In the genomic region with DNA sequence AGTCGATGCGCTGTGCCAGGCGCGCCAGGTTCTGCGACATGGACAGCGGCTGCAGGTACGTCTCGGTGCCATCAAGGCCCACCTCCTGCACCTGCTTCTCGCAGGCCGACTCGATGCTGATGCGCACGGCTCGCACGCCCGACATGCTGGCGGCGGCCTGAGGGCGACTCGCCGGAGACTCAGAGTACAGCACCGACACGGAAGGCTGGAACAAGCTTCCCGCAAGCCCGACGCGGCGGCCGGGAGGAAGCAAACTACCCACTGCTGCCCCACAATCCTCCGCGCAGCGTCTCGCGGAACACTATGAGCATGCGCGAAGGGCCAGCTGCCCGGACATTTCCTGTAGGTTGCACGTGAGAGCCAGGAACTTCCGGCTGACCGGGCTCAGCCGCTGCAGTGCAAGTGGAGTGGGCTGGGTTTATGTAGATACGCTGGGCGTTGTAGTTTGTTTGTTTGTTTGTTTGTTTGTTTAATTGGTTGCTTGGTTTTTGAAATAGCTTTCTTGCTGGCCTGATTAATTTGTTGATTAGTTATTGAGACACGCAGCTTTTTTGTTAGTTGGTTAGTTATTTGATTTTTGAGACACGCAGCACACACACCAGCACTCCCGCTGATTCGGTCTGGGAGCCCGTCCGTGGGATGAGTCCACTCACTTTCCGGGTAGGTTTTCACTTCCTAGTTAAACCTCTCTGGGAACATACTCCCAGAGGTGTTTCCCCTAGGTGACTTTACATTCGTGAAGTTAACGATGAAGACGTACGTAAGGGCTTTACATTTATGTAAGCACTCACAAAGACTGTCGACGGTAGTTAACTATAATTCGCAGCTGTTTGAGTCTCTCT, we compare ENCODE assay signal across 8 mouse cellular contexts. TPM values are rescaled to one million over a fixed set of nuclear protein-coding genes. Genes with fewer than 3 reads are reported as not detected.
DNase-seq lines count a peak whose midpoint lies in the region; ATAC-seq and TF ChIP-seq lines count a peak whose summit lies in the region.

Gene Med17, minus strand, starts transcription at position 283 of the 842 bp plus-strand sequence.

- peak; percentile 67; the same call in 1 of the 2 replicates for TF ChIP-seq POLR2A in brain, embryonic 14.5 days (IDR thresholded peaks at IDR 0.05; ENCODE audit: borderline replicate concordance, extremely low read depth, insufficient read depth, insufficient read length, poor library complexity, severe bottlenecking)
- peak; percentile 89; the same call in 1 of the 2 replicates for TF ChIP-seq POLR2A in liver, adult 2 months (IDR thresholded peaks at IDR 0.05; ENCODE audit: extremely low read depth, insufficient read depth, low read length)
- peak; percentile 97 for TF ChIP-seq POLR2A in myocyte (IDR thresholded peaks at IDR 0.05; ENCODE audit: insufficient read length, low read depth)

- H3K36me3 ChIP-seq in C2C12 (ENCODE audit: control insufficient read depth, insufficient read depth) (peaks cover 16% of the 10 kb centered on the region), myocyte (ENCODE audit: control insufficient read depth, insufficient read depth) (peaks cover 8% of the 10 kb centered on the region)
- H3K36me3 ChIP-seq in erythroblast, embryonic 14.5 days (ENCODE audit: control insufficient read depth), result peaks cover 28% of the 10 kb centered on the region
- peaks cover 11% of the 10 kb centered on the region for H3K36me3 ChIP-seq in heart, embryonic 11.5 days (ENCODE audit: control insufficient read depth, insufficient read depth, low read length)
- H3K36me3 ChIP-seq in kidney, embryonic 16.5 days (ENCODE audit: insufficient read depth, low read length), result peaks cover 19% of the 10 kb centered on the region
- H3K36me3 ChIP-seq in liver, adult 2 months (ENCODE audit: control insufficient read depth, insufficient read depth, low read length), result peaks cover 16% of the 10 kb centered on the region
- H3K36me3 ChIP-seq in splenic B cell, adult 2 months (ENCODE audit: control insufficient read depth, insufficient read depth, low read length, poor library complexity, severe bottlenecking), result peaks cover 7% of the 10 kb centered on the region

- ATAC-seq in heart, embryonic 11.5 days (replicated peaks; ENCODE audit: insufficient number of reproducible peaks, low FRiP score, low TSS enrichment), result peak; percentile 93
- ATAC-seq in kidney, embryonic 16.5 days (ENCODE audit: low FRiP score, low TSS enrichment), result peak; percentile 98

- H3K4me2 ChIP-seq in heart, embryonic 11.5 days, result peak within 1 kb of the TSS; percentile 85
- H3K4me2 ChIP-seq in kidney, embryonic 16.5 days (replicated peaks; ENCODE audit: low read depth, low read length), result peak within 1 kb of the TSS; percentile 71
- peak within 1 kb of the TSS; percentile 95 for H3K4me2 ChIP-seq in myocyte (ENCODE audit: low read depth)

- peak within 1 kb of the TSS; percentile 99 for H3ac ChIP-seq in C2C12 (ENCODE audit: control insufficient read depth, insufficient read length, low read depth)
- peak within 1 kb of the TSS; percentile 90 for H3ac ChIP-seq in myocyte (ENCODE audit: control insufficient read depth, insufficient read length)

- H3K4me3 ChIP-seq in C2C12 (ENCODE audit: insufficient read depth, poor library complexity, severe bottlenecking) (peak within 1 kb of the TSS; percentile 64), myocyte (peak within 1 kb of the TSS; percentile 60)
- peak within 1 kb of the TSS; percentile 81 for H3K4me3 ChIP-seq in erythroblast, embryonic 14.5 days (replicated peaks)
- peak within 1 kb of the TSS; percentile 92 for H3K4me3 ChIP-seq in heart, embryonic 11.5 days (ENCODE audit: low read depth, low read length)
- H3K4me3 ChIP-seq in kidney, embryonic 16.5 days (ENCODE audit: low read length), result peak within 1 kb of the TSS; percentile 96
- H3K4me3 ChIP-seq in liver, adult 2 months (ENCODE audit: insufficient read depth, low read depth, low read length), result peak within 1 kb of the TSS; percentile 92

- WGBS in heart, embryonic 11.5 days (ENCODE audit: insufficient replicate concordance), result under 1% methylated on average over 57 of the region's 57 CpGs
- WGBS in kidney, embryonic 16.5 days, result under 1% methylated on average over 57 of the region's 57 CpGs
- 1% methylated on average over 57 of the region's 57 CpGs for WGBS in liver, adult 2 months

- no peak for TF ChIP-seq CTCF in C2C12 (IDR thresholded peaks at IDR 0.05; ENCODE audit: control insufficient read depth, insufficient read depth, insufficient read length)
- no peak for TF ChIP-seq CTCF in brain, embryonic 14.5 days (IDR thresholded peaks at IDR 0.05; ENCODE audit: borderline replicate concordance, extremely low read depth, insufficient read depth, insufficient read length)
- no peak for TF ChIP-seq CTCF in liver, adult 2 months (IDR thresholded peaks at IDR 0.05; ENCODE audit: low read depth, low read length)

- peak within 1 kb of the TSS; percentile 96 for H3K9ac ChIP-seq in heart, embryonic 11.5 days (ENCODE audit: low read depth, low read length)
- H3K9ac ChIP-seq in kidney, embryonic 16.5 days (replicated peaks; ENCODE audit: low read length), result peak within 1 kb of the TSS; percentile 96
- H3K9ac ChIP-seq in liver, adult 2 months (ENCODE audit: low read depth, low read length), result peak within 1 kb of the TSS; percentile 96

- peaks cover 32% of the 10 kb centered on the region for H3K4me1 ChIP-seq in erythroblast, embryonic 14.5 days (ENCODE audit: control insufficient read depth)
- peaks cover 8% of the 10 kb centered on the region; the same call in 1 of the 2 replicates for H3K4me1 ChIP-seq in heart, embryonic 11.5 days (ENCODE audit: control insufficient read depth, insufficient read depth, low read length)
- peaks cover 20% of the 10 kb centered on the region for H3K4me1 ChIP-seq in kidney, embryonic 16.5 days (ENCODE audit: insufficient read depth, low read length)
- H3K4me1 ChIP-seq in liver, adult 2 months (ENCODE audit: control insufficient read depth, insufficient read depth, low read length), result peaks cover 8% of the 10 kb centered on the region

- peak; percentile 99 for DNase-seq in brain, embryonic 14.5 days (ENCODE audit: low read depth)
- DNase-seq in liver, adult 2 months (ENCODE audit: extremely low read depth, low read depth, low spot score), result peak; percentile 90
- DNase-seq in splenic B cell, adult 2 months (ENCODE audit: low read depth, low spot score), result peak; percentile 95

- H3K27me3 ChIP-seq in C2C12 (ENCODE audit: control insufficient read depth, insufficient read depth, insufficient read length) (no peaks in the 10 kb centered on the region), myocyte (ENCODE audit: control insufficient read depth, insufficient read depth, insufficient read length) (no peaks in the 10 kb centered on the region)
- no peaks in the 10 kb centered on the region for H3K27me3 ChIP-seq in erythroblast, embryonic 14.5 days (ENCODE audit: control insufficient read depth)
- H3K27me3 ChIP-seq in heart, embryonic 11.5 days (ENCODE audit: control insufficient read depth, insufficient read depth, low read length), result no peaks in the 10 kb centered on the region
- no peaks in the 10 kb centered on the region for H3K27me3 ChIP-seq in kidney, embryonic 16.5 days (ENCODE audit: insufficient read depth, low read length)
- no peaks in the 10 kb centered on the region for H3K27me3 ChIP-seq in liver, adult 2 months (ENCODE audit: control insufficient read depth, insufficient read depth, low read length)
- no peaks in the 10 kb centered on the region for H3K27me3 ChIP-seq in splenic B cell, adult 2 months (ENCODE audit: control insufficient read depth, insufficient read depth, low read length, poor library complexity, severe bottlenecking)

- H3K27ac ChIP-seq in heart, embryonic 11.5 days (ENCODE audit: low read depth, low read length), result peak within 1 kb of the TSS; percentile 79
- H3K27ac ChIP-seq in kidney, embryonic 16.5 days (ENCODE audit: low read length), result peak within 1 kb of the TSS; percentile 88
- H3K27ac ChIP-seq in liver, adult 2 months (replicated peaks; ENCODE audit: insufficient read depth, low read depth, low read length), result peak within 1 kb of the TSS; percentile 79

- H3K79me2 ChIP-seq in C2C12 (ENCODE audit: control insufficient read depth, insufficient read depth), result peaks cover 36% of the 10 kb centered on the region
- no peaks in the 10 kb centered on the region for H3K79me2 ChIP-seq in liver, adult 2 months (ENCODE audit: control insufficient read depth, insufficient read depth, low read length)
- H3K79me2 ChIP-seq in myocyte (ENCODE audit: control insufficient read depth, insufficient read depth), result peaks cover 19% of the 10 kb centered on the region

- H3K9me3 ChIP-seq in erythroblast, embryonic 14.5 days (ENCODE audit: control insufficient read depth, low read length), result no peaks in the 10 kb centered on the region
- H3K9me3 ChIP-seq in heart, embryonic 11.5 days (replicated peaks; ENCODE audit: control insufficient read depth, low read length), result no peaks in the 10 kb centered on the region
- H3K9me3 ChIP-seq in kidney, embryonic 16.5 days (ENCODE audit: low read length), result no peaks in the 10 kb centered on the region

- peaks cover 23% of the 10 kb centered on the region for H3K79me3 ChIP-seq in C2C12 (ENCODE audit: low read depth)

TF ChIP-seq in C2C12, 6 proteins besides CTCF, POLR2A, EP300 and RAD21:
- TF ChIP-seq CEBPB (IDR thresholded peaks at IDR 0.05; ENCODE audit: low read depth), result no peak
- peak; percentile 65 for TF ChIP-seq USF1 (IDR thresholded peaks at IDR 0.05; ENCODE audit: low read depth)

TF ChIP-seq in myocyte, 11 proteins besides CTCF, POLR2A, EP300 and RAD21:
- TF ChIP-seq MYOD1 (IDR thresholded peaks at IDR 0.05; ENCODE audit: control insufficient read depth in 1 of 3, insufficient read length in 2 of 3, low read depth in 2 of 3), result peak in 2 of 3 experiments; percentile 18 to 64
- peak; percentile 67 for TF ChIP-seq USF1 (IDR thresholded peaks at IDR 0.05; ENCODE audit: low read depth)
- TF ChIP-seq TCF12 (IDR thresholded peaks at IDR 0.05; ENCODE audit: insufficient read depth, poor library complexity, severe bottlenecking), result no peak
- TF ChIP-seq MYOG (IDR thresholded peaks at IDR 0.05; ENCODE audit: control insufficient read depth in 1 of 3, insufficient read depth in 1 of 3, insufficient read length in 2 of 3, low read depth in 2 of 3), result peak in 1 of 3 experiments; percentile 64
- TF ChIP-seq POLR2AphosphoS2 (IDR thresholded peaks at IDR 0.05; ENCODE audit: insufficient read length, low read depth), result peak; percentile 97
- TF ChIP-seq SRF (IDR thresholded peaks at IDR 0.05; ENCODE audit: control insufficient read depth, insufficient read length, low read depth), result no peak

RNA-seq across cellular contexts. Expression of gene Med17, which starts in this region (rescaled TPM):
- polyA plus RNA-seq in C2C12 (2012; fragmentation: generic; extraction: Trizol) (34.2 TPM), myocyte (2012; fragmentation: generic; extraction: Trizol) (25.2 TPM)
- 46.2 and 62.8 TPM in 2 replicates for polyA plus RNA-seq in brain, embryonic 14.5 days (2012; rRNA removed)
- polyA plus RNA-seq in erythroblast, embryonic 14.5 days (2012), result 0.39 TPM in 2 replicates
- 23.2 and 26.8 TPM in 2 replicates for polyA plus RNA-seq in heart, embryonic 11.5 days (2014; fragmentation: Nextera tagmentation; extraction: Ambion mirVana)
- 29.6 and 37.0 TPM in 2 replicates for polyA plus RNA-seq in kidney, embryonic 16.5 days (2015; fragmentation: Nextera tagmentation; extraction: Ambion mirVana)
- total RNA-seq in liver, adult 2 months (2014; rRNA removed), result 8.5 and 10.7 TPM in 2 replicates
- polyA plus RNA-seq in liver, adult 2 months (2012; rRNA removed), result 12.6 and 12.9 TPM in 2 replicates

Comparison
In these comparisons a context has a peak if more than half of its experiments do, and no peak if none do; other contexts are left out.
1. Peak in every context shown above with its lines: DNase-seq, ATAC-seq, H3K4me3 ChIP-seq and H3K27ac ChIP-seq.